Mouse (Mus musculus): ENCODE data around the gene St6galnac6. TPM values are rescaled to one million over a fixed set of nuclear protein-coding genes. Genes with fewer than 3 reads are reported as not detected.

Gene St6galnac6
- polyA plus RNA-seq, 1 experiment from 2014 or later: 15.3 TPM

GRCm38 (mm10) chr2:32625212-32625872, 25.8 kb downstream of the St6galnac6 start:
- peaks cover 45% of the 10 kb centered on the region for H3K4me1 ChIP-seq (replicated peaks; ENCODE audit: insufficient read depth, low read length)
- no peaks in the 10 kb centered on the region for H3K9me3 ChIP-seq (replicated peaks; ENCODE audit: low read length)
- WGBS: 6% methylated on average over 13 of the region's 13 CpGs
- TF ChIP-seq CTCF (IDR thresholded peaks at IDR 0.05; ENCODE audit: low read depth): 0 out of 2 replicates have a peak, but pooled peaks have one; percentile 12
- ATAC-seq (replicated peaks; ENCODE audit: low FRiP score, low read depth) (0 out of 2 replicates have a peak, but pooled peaks have one; percentile 7), DNase-seq (ENCODE audit: low spot score) (peak; percentile 79)
- peak overlapping the region; percentile 68 for H3K27ac ChIP-seq
- peak overlapping the region; percentile 41 for H3K4me2 ChIP-seq (ENCODE audit: low read length)
- no peak overlapping the region for H3K9ac ChIP-seq (ENCODE audit: low read depth, low read length)
- H3K4me3 ChIP-seq (replicated peaks; ENCODE audit: low read depth, low read length): no peak overlapping the region
- H3K27me3 ChIP-seq (ENCODE audit: insufficient read depth, low read length): no peaks in the 10 kb centered on the region
- no peaks in the 10 kb centered on the region for H3K36me3 ChIP-seq (ENCODE audit: insufficient read depth, low read length)

DNA sequence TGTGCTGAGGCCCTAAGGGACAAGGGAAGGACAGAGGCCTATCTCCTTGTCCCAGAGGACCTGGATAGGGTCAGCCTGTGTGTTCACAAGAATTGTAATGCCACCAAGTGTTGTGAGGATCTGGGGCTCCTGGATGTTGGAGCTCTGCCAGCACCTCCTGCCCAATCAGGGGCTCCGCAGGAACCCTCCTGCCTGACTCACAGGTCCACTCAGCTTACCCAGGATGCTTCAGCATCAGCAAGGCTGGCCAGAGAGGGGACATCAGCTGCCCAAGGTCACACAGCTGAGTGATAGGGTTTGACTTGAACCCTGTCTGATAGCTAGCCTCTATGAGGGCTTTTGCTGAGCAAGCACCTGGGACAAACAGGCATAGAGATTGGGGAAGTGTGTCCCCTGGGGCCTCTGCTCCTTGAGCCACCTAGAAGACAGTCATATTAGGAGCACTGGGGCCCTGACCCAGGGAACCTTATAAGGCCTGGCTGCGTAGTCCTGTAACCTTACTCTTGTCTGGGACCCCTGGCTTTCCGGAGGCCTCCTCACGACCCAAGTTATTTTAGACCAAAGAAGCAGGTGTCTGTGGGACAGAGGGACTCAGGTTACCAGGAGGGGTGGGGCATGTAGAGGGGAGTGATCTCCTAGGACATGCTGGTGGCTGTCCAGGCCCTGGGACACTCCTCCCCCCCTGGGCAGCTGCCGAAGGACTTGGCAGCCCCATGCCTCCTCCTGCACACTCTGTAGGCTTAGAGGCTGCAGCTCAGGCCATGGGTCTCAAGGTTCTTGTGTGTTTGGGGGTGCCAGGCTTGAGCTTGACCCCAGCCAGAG, 26.6 kb downstream of the St6galnac6 start:
- Histone ChIP-seq H3K27me3 (ENCODE audit: insufficient read depth, low read length) (no peaks in the 10 kb centered on the region), H3K36me3 (ENCODE audit: insufficient read depth, low read length) (no peaks in the 10 kb centered on the region), H3K9me3 (replicated peaks; ENCODE audit: low read length) (no peaks in the 10 kb centered on the region), H3K9ac (ENCODE audit: low read depth, low read length) (no peak overlapping the region), H3K4me3 (replicated peaks; ENCODE audit: low read depth, low read length) (no peak overlapping the region), H3K4me2 (ENCODE audit: low read length) (peak overlapping the region; percentile 41; the same call in 1 of the 2 replicates), H3K27ac (peak overlapping the region; percentile 68), H3K4me1 (replicated peaks; ENCODE audit: insufficient read depth, low read length) (peaks cover 37% of the 10 kb centered on the region)
- DNase-seq (ENCODE audit: low spot score): no peak
- ATAC-seq (replicated peaks; ENCODE audit: low FRiP score, low read depth): 0 out of 2 replicates have a peak, but pooled peaks have one; percentile 24
- TF ChIP-seq CTCF (IDR thresholded peaks at IDR 0.05; ENCODE audit: low read depth): no peak
- 37% methylated on average over 5 of the region's 5 CpGs for WGBS

- no peak overlapping the region; the same call in 1 of the 2 replicates for H3K4me2 ChIP-seq (ENCODE audit: low read length)
Observed at GRCm38 (mm10) chr2:32627266-32628043, 27.9 kb downstream of the St6galnac6 start.

DNA sequence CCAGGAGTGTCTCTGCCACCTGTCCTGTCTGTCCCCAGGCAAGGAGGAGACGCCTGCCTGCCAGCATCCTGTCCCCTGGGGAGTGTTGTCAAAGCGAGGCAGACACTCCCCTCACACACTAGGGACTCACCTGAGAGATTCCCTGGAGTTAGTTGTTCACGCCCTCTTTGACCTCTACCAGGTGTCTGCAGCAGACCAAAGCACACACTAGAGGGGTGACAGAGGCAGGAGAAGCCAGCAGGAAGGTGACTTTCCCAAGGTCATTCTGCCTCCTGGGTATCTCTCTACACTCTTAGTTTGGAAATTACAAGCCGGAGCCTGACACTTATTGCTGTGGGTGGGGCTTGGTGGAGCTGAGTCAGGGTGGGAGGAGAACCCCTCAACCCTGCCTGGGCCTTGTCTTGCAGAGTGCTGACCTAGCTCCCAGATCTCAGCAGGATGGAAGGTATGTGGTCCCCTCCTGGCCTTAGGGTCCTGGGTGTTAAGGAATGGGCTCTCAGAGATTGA, 28.6 kb downstream of the St6galnac6 start:
- no peak overlapping the region; the same call in 1 of the 2 replicates for H3K27ac ChIP-seq
- no peak overlapping the region; the same call in 1 of the 2 replicates for H3K4me2 ChIP-seq (ENCODE audit: low read length)
- 57% methylated on average over 4 of the region's 4 CpGs for WGBS
- H3K27me3 ChIP-seq (ENCODE audit: insufficient read depth, low read length): no peaks in the 10 kb centered on the region
- no peaks in the 10 kb centered on the region for H3K36me3 ChIP-seq (ENCODE audit: insufficient read depth, low read length)
- DNase-seq (ENCODE audit: low spot score) (no peak), ATAC-seq (replicated peaks; ENCODE audit: low FRiP score, low read depth) (no peak)
- H3K9ac ChIP-seq (ENCODE audit: low read depth, low read length): no peak overlapping the region
- TF ChIP-seq CTCF (IDR thresholded peaks at IDR 0.05; ENCODE audit: low read depth): no peak
- no peak overlapping the region for H3K4me3 ChIP-seq (replicated peaks; ENCODE audit: low read depth, low read length)
- H3K4me1 ChIP-seq (replicated peaks; ENCODE audit: insufficient read depth, low read length): peaks cover 29% of the 10 kb centered on the region
- H3K9me3 ChIP-seq (replicated peaks; ENCODE audit: low read length): no peaks in the 10 kb centered on the region

More at GRCm38 (mm10) chr2:32627266-32628043, 27.9 kb downstream of the St6galnac6 start:
- Histone ChIP-seq H3K27me3 (ENCODE audit: insufficient read depth, low read length) (no peaks in the 10 kb centered on the region), H3K9me3 (replicated peaks; ENCODE audit: low read length) (no peaks in the 10 kb centered on the region), H3K4me3 (replicated peaks; ENCODE audit: low read depth, low read length) (no peak overlapping the region), H3K27ac (no peak overlapping the region; the same call in 1 of the 2 replicates), H3K36me3 (ENCODE audit: insufficient read depth, low read length) (no peaks in the 10 kb centered on the region), H3K4me1 (replicated peaks; ENCODE audit: insufficient read depth, low read length) (peaks cover 29% of the 10 kb centered on the region), H3K9ac (ENCODE audit: low read depth, low read length) (no peak overlapping the region)
- 66% methylated on average over 20 of the region's 20 CpGs for WGBS
- ATAC-seq (replicated peaks; ENCODE audit: low FRiP score, low read depth) (no peak), DNase-seq (ENCODE audit: low spot score) (no peak)
- TF ChIP-seq CTCF (IDR thresholded peaks at IDR 0.05; ENCODE audit: low read depth): no peak

GRCm38 (mm10) chr2:32628729-32629128, 29.2 kb downstream of the St6galnac6 start:
- no peaks in the 10 kb centered on the region for H3K27me3 ChIP-seq (ENCODE audit: insufficient read depth, low read length)
- no peak for DNase-seq (ENCODE audit: low spot score)
- H3K27ac ChIP-seq: peak overlapping the region; percentile 1; the same call in 1 of the 2 replicates
- peak overlapping the region; percentile 14; the same call in 1 of the 2 replicates for H3K9ac ChIP-seq (ENCODE audit: low read depth, low read length)
- no peak overlapping the region for H3K4me3 ChIP-seq (replicated peaks; ENCODE audit: low read depth, low read length)
- no peak for ATAC-seq (replicated peaks; ENCODE audit: low FRiP score, low read depth)
- WGBS: 34% methylated on average over 5 of the region's 5 CpGs
- TF ChIP-seq CTCF (IDR thresholded peaks at IDR 0.05; ENCODE audit: low read depth): no peak
- H3K36me3 ChIP-seq (ENCODE audit: insufficient read depth, low read length): no peaks in the 10 kb centered on the region
- peaks cover 29% of the 10 kb centered on the region for H3K4me1 ChIP-seq (replicated peaks; ENCODE audit: insufficient read depth, low read length)
- no peaks in the 10 kb centered on the region for H3K9me3 ChIP-seq (replicated peaks; ENCODE audit: low read length)
- peak overlapping the region; percentile 21 for H3K4me2 ChIP-seq (ENCODE audit: low read length)

Measured in kidney, postnatal 0 days (tissue).